ENCODE assay signal across 22 mouse cellular contexts in the genomic region with DNA sequence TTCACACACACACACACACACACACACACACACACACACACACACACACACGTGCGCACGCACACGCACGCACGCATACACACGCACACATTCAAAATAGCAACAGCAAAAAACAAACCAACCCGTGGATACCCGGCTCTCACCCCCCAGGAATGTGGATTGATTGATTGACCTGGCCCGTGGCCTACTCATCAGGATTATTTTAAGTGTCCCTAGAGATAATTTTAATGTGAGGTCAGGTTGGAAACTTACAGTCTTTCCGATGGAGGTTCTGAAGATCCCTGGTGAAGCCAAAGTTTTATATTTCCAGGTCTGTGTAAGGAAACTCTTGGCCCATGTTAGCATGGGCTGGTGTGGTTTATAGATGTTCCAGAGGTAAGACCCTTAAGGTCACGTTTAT. TPM values are rescaled to one million over a fixed set of nuclear protein-coding genes. Genes with fewer than 3 reads are reported as not detected.
DNase-seq lines count a peak whose midpoint lies in the region; ATAC-seq and TF ChIP-seq lines count a peak whose summit lies in the region.
"Had no signal": no experiment of that assay in that cellular context is flagged by ENCODE, and none has a peak within 500 bp of the region (broad histone marks: within the 10 kb centered on the region; RNA-seq: fewer than 3 reads in every experiment).

No protein-coding gene starts in this region.

- 78% methylated on average over 12 of the region's 12 CpGs for WGBS in kidney, adult 2 months
- 80% methylated on average over 12 of the region's 12 CpGs for WGBS in liver, embryonic 13.5 days (ENCODE audit: insufficient replicate concordance)
- 94% methylated on average over 12 of the region's 12 CpGs for WGBS in midbrain, embryonic 11.5 days
- WGBS in midbrain, embryonic 10.5 days: 93% methylated on average over 12 of the region's 12 CpGs
- WGBS in heart, embryonic 12.5 days: 77% methylated on average over 12 of the region's 12 CpGs

- TF ChIP-seq CTCF in kidney, adult 2 months (conservative IDR thresholded peaks at IDR 0.05; ENCODE audit: insufficient read depth, insufficient read length, low read depth, low read length): no peak

- no peaks in the 10 kb centered on the region for H3K36me3 ChIP-seq in kidney, adult 2 months (ENCODE audit: control insufficient read depth, insufficient read depth, low read length)
- no peaks in the 10 kb centered on the region for H3K36me3 ChIP-seq in liver, embryonic 13.5 days
- H3K36me3 ChIP-seq in midbrain, embryonic 11.5 days (ENCODE audit: control insufficient read depth, insufficient read depth, low read length): 0 out of 2 replicates have a peak, but pooled peaks cover 2% of the 10 kb centered on the region
- peaks cover 60% of the 10 kb centered on the region for H3K36me3 ChIP-seq in midbrain, embryonic 10.5 days
- H3K36me3 ChIP-seq in heart, embryonic 12.5 days: no peaks in the 10 kb centered on the region; the same call in 1 of the 2 replicates
- H3K36me3 ChIP-seq: G1E had no signal

- ATAC-seq in liver, embryonic 13.5 days (ENCODE audit: low read depth): no peak
- no peak for ATAC-seq in midbrain, embryonic 11.5 days (ENCODE audit: low FRiP score)
- ATAC-seq in heart, embryonic 12.5 days (ENCODE audit: insufficient number of reproducible peaks, low FRiP score): no peak
- ATAC-seq: activated CD4-positive, CD25-positive, alpha-beta regulatory T cell, adult 4 months; CD4-positive, CD25-positive, alpha-beta regulatory T cell, adult 4 months; Patski had no signal

- H3K27me3 ChIP-seq in kidney, adult 2 months (replicated peaks; ENCODE audit: control insufficient read depth, insufficient read depth, low read length): no peaks in the 10 kb centered on the region
- H3K27me3 ChIP-seq in liver, embryonic 13.5 days: no peaks in the 10 kb centered on the region
- H3K27me3 ChIP-seq in midbrain, embryonic 11.5 days (ENCODE audit: control insufficient read depth, insufficient read depth, low read length): no peaks in the 10 kb centered on the region
- no peaks in the 10 kb centered on the region for H3K27me3 ChIP-seq in midbrain, embryonic 10.5 days (ENCODE audit: low read depth, poor library complexity, severe bottlenecking)
- H3K27me3 ChIP-seq in heart, embryonic 12.5 days (replicated peaks): 0 out of 2 replicates have a peak, but pooled peaks cover 4% of the 10 kb centered on the region
- H3K27me3 ChIP-seq: Patski had no signal

- no peak overlapping the region for H3K27ac ChIP-seq in kidney, adult 2 months (ENCODE audit: insufficient read depth, low read depth, low read length)
- peak overlapping the region; percentile 84; the same call in 1 of the 2 replicates for H3K27ac ChIP-seq in liver, embryonic 13.5 days
- H3K27ac ChIP-seq in midbrain, embryonic 11.5 days (ENCODE audit: low read depth, low read length): no peak overlapping the region
- no peak overlapping the region for H3K27ac ChIP-seq in midbrain, embryonic 10.5 days (replicated peaks)
- H3K27ac ChIP-seq in heart, embryonic 12.5 days (ENCODE audit: poor library complexity, severe bottlenecking): no peak overlapping the region

- no peak overlapping the region for H3K4me2 ChIP-seq in liver, embryonic 13.5 days
- H3K4me2 ChIP-seq in midbrain, embryonic 11.5 days: no peak overlapping the region
- H3K4me2 ChIP-seq in heart, embryonic 12.5 days: no peak overlapping the region

- peak; percentile 30 for DNase-seq in kidney, adult 2 months
- DNase-seq in kidney, postnatal 4 days: no peak
- no peak for DNase-seq in liver, embryonic 13.5 days
- DNase-seq in liver: no peak
- peak; percentile 66 for DNase-seq in midbrain, embryonic 11.5 days (ENCODE audit: low spot score, missing footprints)
- no peak for DNase-seq in midbrain, embryonic 10.5 days (ENCODE audit: low spot score)
- DNase-seq in NIH3T3 (ENCODE audit: low read depth): peak; percentile 54
- DNase-seq: adrenal gland, adult 2 months; adrenal gland, adult 8-10 months; adrenal gland, postnatal 10 days; adrenal gland, postnatal 14 days; adrenal gland, postnatal 25 days; adrenal gland, postnatal 36 days; B cell, adult 2 months; cerebellum, adult 11 months; cerebellum, adult 11-12 months; cerebellum, adult 18-20 months had no signal

- H3K9ac ChIP-seq in liver, embryonic 13.5 days: no peak overlapping the region
- H3K9ac ChIP-seq in midbrain, embryonic 11.5 days (ENCODE audit: low read length): no peak overlapping the region
- no peak overlapping the region for H3K9ac ChIP-seq in heart, embryonic 12.5 days

- H3K9me3 ChIP-seq in liver, embryonic 13.5 days (replicated peaks): no peaks in the 10 kb centered on the region
- no peaks in the 10 kb centered on the region for H3K9me3 ChIP-seq in midbrain, embryonic 11.5 days (ENCODE audit: control insufficient read depth, low read length)
- no peaks in the 10 kb centered on the region for H3K9me3 ChIP-seq in midbrain, embryonic 10.5 days (replicated peaks)
- no peaks in the 10 kb centered on the region for H3K9me3 ChIP-seq in heart, embryonic 12.5 days (replicated peaks)
- H3K9me3 ChIP-seq: G1E had no signal

- no peak overlapping the region for H3K4me3 ChIP-seq in kidney, adult 2 months (ENCODE audit: insufficient read depth, low read depth, low read length)
- no peak overlapping the region for H3K4me3 ChIP-seq in liver, embryonic 13.5 days (replicated peaks)
- no peak overlapping the region for H3K4me3 ChIP-seq in midbrain, embryonic 11.5 days (ENCODE audit: low read depth, low read length)
- H3K4me3 ChIP-seq in midbrain, embryonic 10.5 days: no peak overlapping the region
- H3K4me3 ChIP-seq in heart, embryonic 12.5 days: no peak overlapping the region

- no peak for TF ChIP-seq POLR2A in kidney, adult 2 months (IDR thresholded peaks at IDR 0.05; ENCODE audit: low read depth, low read length)

- no peaks in the 10 kb centered on the region for H3K4me1 ChIP-seq in kidney, adult 2 months (ENCODE audit: control insufficient read depth, insufficient read depth, low read length)
- H3K4me1 ChIP-seq in liver, embryonic 13.5 days (replicated peaks): peaks cover 75% of the 10 kb centered on the region
- no peaks in the 10 kb centered on the region for H3K4me1 ChIP-seq in midbrain, embryonic 11.5 days (ENCODE audit: control insufficient read depth, insufficient read depth, low read length)
- H3K4me1 ChIP-seq in midbrain, embryonic 10.5 days: no peaks in the 10 kb centered on the region
- peaks cover 29% of the 10 kb centered on the region for H3K4me1 ChIP-seq in heart, embryonic 12.5 days (replicated peaks)

RNA-seq across cellular contexts. Expression of a gene that starts 59.0 kb away (rescaled TPM):
- polyA plus RNA-seq in kidney, adult 2 months (2012; rRNA removed): 14.3 and 14.6 TPM in 2 replicates
- 1.4 and 1.7 TPM in 2 replicates for polyA plus RNA-seq in liver, embryonic 13.5 days (2015; fragmentation: Nextera tagmentation; extraction: Ambion mirVana)
- 20.0 and 24.2 TPM in 2 replicates for polyA plus RNA-seq in midbrain, embryonic 11.5 days (2014; fragmentation: Nextera tagmentation; extraction: Ambion mirVana)
- polyA plus RNA-seq in midbrain, embryonic 10.5 days (2016; fragmentation: Nextera tagmentation; extraction: Ambion mirVana): 23.3 and 27.1 TPM in 2 replicates
- 6.3 and 7.8 TPM in 2 replicates for polyA plus RNA-seq in heart, embryonic 12.5 days (2016; fragmentation: Nextera tagmentation; extraction: Ambion mirVana)
- polyA plus RNA-seq: G1E had no signal

Comparison
In these comparisons a context has a peak if more than half of its experiments do, and no peak if none do; other contexts are left out.
1. DNase-seq: peak in kidney, adult 2 months (single experiment), midbrain, embryonic 11.5 days (single experiment) and NIH3T3 (single experiment); none in kidney, postnatal 4 days (0 of 2), liver, embryonic 13.5 days (single experiment), liver (single experiment) and midbrain, embryonic 10.5 days (single experiment).